Mouse (Mus musculus) G1E (cell line): Measurements from ENCODE around the gene Tnnt2.

Experiments used
- CTCF ChIP-seq: IDR thresholded peaks from 2 replicates; pipeline ENCODE4 v1.5.1; 2012; ENCODE audit warnings: low read depth, low read length, inconsistent platforms, mixed read lengths
- GATA1 ChIP-seq: IDR thresholded peaks from 2 replicates; pipeline ENCODE4 v1.6.1; 2012; ENCODE audit warnings: borderline replicate concordance, low read length, inconsistent platforms, mixed read lengths
- GATA2 ChIP-seq: IDR thresholded peaks from 2 replicates; pipeline ENCODE4 v1.6.1; 2012; ENCODE audit warnings: low read depth, low read length, inconsistent platforms, borderline replicate concordance
- POLR2AphosphoS5 ChIP-seq: IDR thresholded peaks from 2 replicates; pipeline ENCODE4 v1.6.1; 2012; ENCODE audit warnings: low read depth, low read length, inconsistent platforms; ENCODE audit not compliant: insufficient replicate concordance
- TAL1 ChIP-seq: conservative IDR thresholded peaks from 2 replicates; pipeline ENCODE4 v1.6.1; 2012; ENCODE audit warnings: low read depth, low read length, inconsistent platforms, mixed read lengths

DNA sequence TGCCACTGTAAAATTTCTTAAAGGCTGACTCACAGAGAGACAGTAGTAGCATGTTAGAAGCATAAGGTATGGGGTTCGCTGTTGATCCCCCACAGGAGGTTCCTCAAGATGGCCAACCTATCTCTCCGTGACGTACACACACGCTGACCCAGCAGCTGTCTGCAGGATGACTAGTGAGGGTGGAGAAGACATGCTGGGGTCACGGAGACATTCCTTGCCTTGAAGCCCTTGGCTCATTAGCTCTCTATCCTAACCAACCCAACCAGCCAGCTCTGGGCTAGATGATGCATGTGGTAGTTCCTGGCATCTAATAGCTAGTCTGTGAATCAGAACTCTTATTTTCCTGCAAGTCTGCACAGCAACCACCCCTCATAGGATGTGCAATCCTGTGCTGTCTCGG, 32.4 kb downstream of the Tnnt2 start:
- TF ChIP-seq CTCF (no peak), GATA1 (no peak), TAL1 (no peak), POLR2AphosphoS5 (no peak), GATA2 (no peak)
